Mouse (Mus musculus): ENCODE measurements at regions not wholly inside any gene's neighbourhood (a gene's known extent, or its start where the extent isn't known, plus 50 kb on each side); places are given as distances from the start of the nearest gene placed in this dataset.

DNA sequence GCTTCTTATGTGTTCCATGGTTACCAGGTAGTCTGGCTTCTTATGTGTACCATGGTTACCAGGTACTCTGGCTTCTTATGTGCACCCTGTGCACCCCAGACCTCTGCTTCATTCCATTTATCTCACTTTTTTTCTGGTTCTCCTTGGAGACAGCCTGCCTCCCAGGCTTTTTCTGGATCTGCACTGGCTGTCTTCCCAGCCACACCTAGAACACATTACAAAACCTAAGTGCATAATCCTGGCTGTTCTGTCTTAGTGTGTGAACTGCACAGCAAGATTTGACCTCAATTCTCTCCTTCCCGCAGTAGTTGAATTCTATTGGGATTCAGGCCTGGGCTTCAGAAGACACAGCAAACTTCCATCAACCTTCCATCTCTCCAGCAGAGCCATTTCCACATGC is 586.2 kb upstream of the Arpp21 start:
- Histone ChIP-seq H3K9ac (ENCODE audit: low read depth, low read length) (no peak overlapping the region), H3K4me3 (ENCODE audit: low read length) (no peak overlapping the region), H3K4me2 (ENCODE audit: low read length) (no peak overlapping the region), H3K4me1 (ENCODE audit: control insufficient read depth, insufficient read depth, low read depth, low read length) (no peaks in the 10 kb centered on the region), H3K27me3 (replicated peaks; ENCODE audit: control insufficient read depth, insufficient read depth, low read length) (no peaks in the 10 kb centered on the region), H3K27ac (ENCODE audit: low read depth, low read length) (no peak overlapping the region), H3K9me3 (ENCODE audit: control insufficient read depth, low read length) (no peaks in the 10 kb centered on the region), H3K36me3 (ENCODE audit: control insufficient read depth, insufficient read depth, low read length) (no peaks in the 10 kb centered on the region)
- 81% methylated on average over 1 of the region's 1 CpGs for WGBS
- ATAC-seq = no peak

DNA sequence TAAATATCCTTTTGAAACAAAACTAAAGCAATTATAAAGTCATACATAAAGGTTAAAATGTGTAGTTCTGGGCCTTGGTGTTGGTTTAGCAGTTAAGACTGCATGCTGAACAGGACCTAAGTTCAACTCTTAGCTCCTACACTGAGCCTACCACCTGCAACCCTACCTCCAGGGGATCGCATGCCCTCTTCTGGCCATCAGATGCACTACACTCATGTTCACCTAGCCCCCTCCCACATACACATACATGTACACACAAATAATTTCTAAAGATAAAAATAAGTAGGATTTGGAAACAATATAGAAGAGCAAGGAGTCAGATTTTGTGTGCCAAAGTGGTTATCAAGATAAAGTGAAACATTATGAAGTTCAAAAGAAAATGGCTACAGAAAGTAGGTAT is 576.2 kb upstream of the Arpp21 start:
- WGBS = 42% methylated on average over 1 of the region's 1 CpGs
- Histone ChIP-seq H3K4me2 (ENCODE audit: low read length) (no peak overlapping the region), H3K9ac (ENCODE audit: low read depth, low read length) (no peak overlapping the region), H3K4me1 (ENCODE audit: control insufficient read depth, insufficient read depth, low read depth, low read length) (no peaks in the 10 kb centered on the region), H3K36me3 (ENCODE audit: control insufficient read depth, insufficient read depth, low read length) (no peaks in the 10 kb centered on the region), H3K4me3 (ENCODE audit: low read length) (no peak overlapping the region), H3K9me3 (ENCODE audit: control insufficient read depth, low read length) (no peaks in the 10 kb centered on the region), H3K27me3 (replicated peaks; ENCODE audit: control insufficient read depth, insufficient read depth, low read length) (no peaks in the 10 kb centered on the region), H3K27ac (ENCODE audit: low read depth, low read length) (no peak overlapping the region)
- no peak for ATAC-seq

DNA sequence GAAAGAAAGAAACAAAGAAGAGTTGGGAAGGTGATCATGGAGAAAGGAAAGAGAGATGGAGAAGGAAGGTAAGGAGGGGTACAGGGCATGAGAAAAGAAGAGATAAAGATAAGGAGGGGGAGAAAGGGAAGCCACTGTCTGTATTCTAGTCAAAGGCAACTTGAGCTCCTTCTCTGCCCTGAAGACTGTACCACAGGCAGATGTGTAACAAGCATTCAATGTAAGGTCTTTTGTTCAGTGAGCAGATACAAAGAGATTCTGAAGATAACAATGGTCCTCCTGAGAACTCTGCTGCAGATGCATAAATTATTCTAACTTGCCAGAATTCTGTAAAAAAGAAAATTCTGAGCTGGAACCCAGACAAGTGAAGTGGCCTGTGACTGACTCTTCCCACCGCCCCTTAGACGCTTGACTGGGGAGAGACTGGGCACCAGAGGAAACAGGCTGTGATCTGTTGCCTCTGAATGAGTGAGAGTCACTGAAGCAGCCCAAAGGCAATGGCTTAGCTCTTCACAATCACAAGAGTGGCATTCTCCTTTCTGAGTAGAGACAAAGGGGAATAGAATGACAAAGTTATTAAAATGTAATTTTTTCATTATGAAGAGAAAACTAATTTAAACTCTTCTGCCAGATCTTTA is 564.0 kb upstream of the Arpp21 start:
- no peak overlapping the region for H3K4me2 ChIP-seq (ENCODE audit: low read length)
- 18% methylated on average over 2 of the region's 2 CpGs for WGBS
- H3K27me3 ChIP-seq (replicated peaks; ENCODE audit: control insufficient read depth, insufficient read depth, low read length) = no peaks in the 10 kb centered on the region
- H3K9me3 ChIP-seq (ENCODE audit: control insufficient read depth, low read length) = no peaks in the 10 kb centered on the region
- H3K36me3 ChIP-seq (ENCODE audit: control insufficient read depth, insufficient read depth, low read length) = no peaks in the 10 kb centered on the region
- no peak overlapping the region for H3K4me3 ChIP-seq (ENCODE audit: low read length)
- H3K9ac ChIP-seq (ENCODE audit: low read depth, low read length) = no peak overlapping the region
- ATAC-seq = no peak
- H3K4me1 ChIP-seq (ENCODE audit: control insufficient read depth, insufficient read depth, low read depth, low read length) = no peaks in the 10 kb centered on the region; the same call in 1 of the 2 replicates
- no peak overlapping the region for H3K27ac ChIP-seq (ENCODE audit: low read depth, low read length)

DNA sequence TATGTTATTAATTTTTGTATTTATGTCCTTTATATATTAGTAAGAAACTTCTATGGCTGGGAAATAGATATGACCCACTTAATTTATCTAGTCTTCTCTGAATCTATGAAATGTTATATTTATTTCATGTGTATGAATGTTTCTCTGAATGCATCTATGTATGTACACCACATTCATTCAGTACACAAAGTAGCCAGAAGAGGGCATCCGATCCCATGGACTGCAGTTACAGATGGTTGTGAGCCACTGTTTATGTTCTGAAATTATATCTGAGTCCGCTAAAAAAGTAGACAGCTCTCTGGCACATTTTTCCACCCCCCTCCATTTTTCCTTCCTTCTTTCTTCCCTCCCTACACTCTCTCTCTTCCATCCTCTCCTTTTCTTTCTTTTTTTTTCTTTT is 557.8 kb upstream of the Arpp21 start:
- no peak for ATAC-seq
- 83% methylated on average over 2 of the region's 2 CpGs for WGBS
- no peaks in the 10 kb centered on the region for H3K9me3 ChIP-seq (ENCODE audit: control insufficient read depth, low read length)
- no peaks in the 10 kb centered on the region for H3K4me1 ChIP-seq (ENCODE audit: control insufficient read depth, insufficient read depth, low read depth, low read length)
- H3K4me2 ChIP-seq (ENCODE audit: low read length) = no peak overlapping the region
- no peaks in the 10 kb centered on the region for H3K27me3 ChIP-seq (replicated peaks; ENCODE audit: control insufficient read depth, insufficient read depth, low read length)
- no peak overlapping the region for H3K9ac ChIP-seq (ENCODE audit: low read depth, low read length)
- no peak overlapping the region for H3K27ac ChIP-seq (ENCODE audit: low read depth, low read length)
- no peak overlapping the region for H3K4me3 ChIP-seq (ENCODE audit: low read length)
- H3K36me3 ChIP-seq (ENCODE audit: control insufficient read depth, insufficient read depth, low read length) = no peaks in the 10 kb centered on the region

DNA sequence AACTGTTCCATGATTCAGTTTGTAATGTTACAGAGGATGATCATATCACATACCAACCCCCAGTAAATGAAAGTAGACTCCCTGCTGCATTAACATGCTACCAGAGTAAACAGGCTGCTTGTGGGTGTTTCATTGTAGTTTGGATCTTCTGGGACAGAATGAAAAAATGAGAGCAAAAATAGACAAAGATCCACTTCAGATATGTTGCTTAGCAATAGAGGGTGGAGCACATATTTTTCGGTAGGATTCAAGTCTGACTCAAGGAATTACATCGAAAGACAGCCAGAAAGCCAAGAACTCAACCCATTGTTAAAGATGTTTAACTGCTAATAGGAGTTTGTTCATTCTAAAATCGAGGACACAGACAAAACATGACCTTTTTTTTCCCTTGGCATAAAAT is 536.2 kb upstream of the Arpp21 start:
- Histone ChIP-seq H3K9me3 (ENCODE audit: control insufficient read depth, low read length) (no peaks in the 10 kb centered on the region), H3K4me2 (ENCODE audit: low read length) (no peak overlapping the region), H3K36me3 (ENCODE audit: control insufficient read depth, insufficient read depth, low read length) (no peaks in the 10 kb centered on the region), H3K4me3 (ENCODE audit: low read length) (no peak overlapping the region), H3K9ac (ENCODE audit: low read depth, low read length) (no peak overlapping the region), H3K27ac (ENCODE audit: low read depth, low read length) (no peak overlapping the region), H3K4me1 (ENCODE audit: control insufficient read depth, insufficient read depth, low read depth, low read length) (no peaks in the 10 kb centered on the region), H3K27me3 (replicated peaks; ENCODE audit: control insufficient read depth, insufficient read depth, low read length) (no peaks in the 10 kb centered on the region)
- no peak for ATAC-seq
- 82% methylated on average over 3 of the region's 3 CpGs for WGBS

DNA sequence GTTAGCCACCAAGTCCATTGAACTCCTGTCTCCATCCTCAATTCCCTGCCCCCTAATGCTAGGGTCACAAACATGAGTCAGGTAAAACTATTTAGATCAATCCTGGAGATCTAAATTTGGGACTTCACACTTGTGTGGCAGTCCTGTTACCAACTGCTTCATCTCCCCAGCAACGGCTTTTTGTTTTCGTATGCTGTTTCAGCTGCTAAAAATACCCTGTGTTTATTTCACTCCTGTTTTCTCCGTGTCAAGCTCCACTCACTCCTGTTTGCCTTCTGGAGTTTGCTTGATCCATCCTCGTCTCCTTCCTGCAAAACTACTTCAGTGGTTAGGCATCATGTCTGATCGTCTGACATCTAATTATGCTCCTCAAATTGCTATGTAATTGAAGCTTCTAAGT is 508.9 kb upstream of the Arpp21 start:
- WGBS = 62% methylated on average over 5 of the region's 5 CpGs
- Histone ChIP-seq H3K4me1 (ENCODE audit: control insufficient read depth, insufficient read depth, low read depth, low read length) (no peaks in the 10 kb centered on the region), H3K9ac (ENCODE audit: low read depth, low read length) (no peak overlapping the region), H3K27me3 (replicated peaks; ENCODE audit: control insufficient read depth, insufficient read depth, low read length) (no peaks in the 10 kb centered on the region), H3K27ac (ENCODE audit: low read depth, low read length) (no peak overlapping the region), H3K36me3 (ENCODE audit: control insufficient read depth, insufficient read depth, low read length) (no peaks in the 10 kb centered on the region), H3K4me2 (ENCODE audit: low read length) (no peak overlapping the region), H3K9me3 (ENCODE audit: control insufficient read depth, low read length) (no peaks in the 10 kb centered on the region), H3K4me3 (ENCODE audit: low read length) (no peak overlapping the region)
- no peak for ATAC-seq

DNA sequence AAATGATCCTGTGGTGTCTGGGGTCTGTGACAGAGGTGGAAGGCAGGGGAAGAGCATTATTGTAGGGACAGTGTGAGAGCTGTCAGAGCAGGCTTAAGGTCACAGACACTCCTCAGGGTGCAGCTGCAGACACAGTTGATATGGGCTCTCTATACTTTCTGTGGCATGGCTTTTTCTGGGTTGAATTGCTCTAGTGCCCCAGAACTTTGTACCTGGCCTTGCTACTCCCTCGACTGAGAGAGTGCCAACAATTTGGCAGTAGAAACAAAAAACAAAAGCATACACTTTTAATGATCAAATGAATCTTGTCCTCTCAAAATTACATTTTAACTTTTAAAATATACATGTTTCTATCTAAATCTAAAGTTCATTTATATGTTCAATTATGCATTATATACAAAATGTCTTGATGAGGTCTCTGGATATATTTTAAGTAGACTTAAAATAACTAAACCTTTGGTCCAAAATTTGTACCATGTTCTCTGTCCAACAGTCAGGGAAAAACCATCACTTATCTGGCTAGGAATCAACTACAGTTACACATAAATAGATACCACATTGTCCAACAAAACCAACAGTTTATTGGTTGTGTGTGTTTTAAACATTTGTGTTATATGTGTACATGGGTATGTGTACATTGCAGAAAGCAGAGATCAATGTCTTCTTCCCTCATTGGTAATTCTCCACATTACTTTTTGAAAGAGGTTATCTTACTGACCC is 508.3 kb upstream of the Arpp21 start:
- H3K4me1 ChIP-seq (ENCODE audit: control insufficient read depth, insufficient read depth, low read depth, low read length) = no peaks in the 10 kb centered on the region
- no peaks in the 10 kb centered on the region for H3K9me3 ChIP-seq (ENCODE audit: control insufficient read depth, low read length)
- ATAC-seq = no peak
- WGBS = 54% methylated on average over 1 of the region's 1 CpGs
- H3K27ac ChIP-seq (ENCODE audit: low read depth, low read length) = no peak overlapping the region
- no peaks in the 10 kb centered on the region for H3K27me3 ChIP-seq (replicated peaks; ENCODE audit: control insufficient read depth, insufficient read depth, low read length)
- no peak overlapping the region for H3K9ac ChIP-seq (ENCODE audit: low read depth, low read length)
- H3K36me3 ChIP-seq (ENCODE audit: control insufficient read depth, insufficient read depth, low read length) = no peaks in the 10 kb centered on the region
- H3K4me3 ChIP-seq (ENCODE audit: low read length) = no peak overlapping the region
- no peak overlapping the region for H3K4me2 ChIP-seq (ENCODE audit: low read length)

DNA sequence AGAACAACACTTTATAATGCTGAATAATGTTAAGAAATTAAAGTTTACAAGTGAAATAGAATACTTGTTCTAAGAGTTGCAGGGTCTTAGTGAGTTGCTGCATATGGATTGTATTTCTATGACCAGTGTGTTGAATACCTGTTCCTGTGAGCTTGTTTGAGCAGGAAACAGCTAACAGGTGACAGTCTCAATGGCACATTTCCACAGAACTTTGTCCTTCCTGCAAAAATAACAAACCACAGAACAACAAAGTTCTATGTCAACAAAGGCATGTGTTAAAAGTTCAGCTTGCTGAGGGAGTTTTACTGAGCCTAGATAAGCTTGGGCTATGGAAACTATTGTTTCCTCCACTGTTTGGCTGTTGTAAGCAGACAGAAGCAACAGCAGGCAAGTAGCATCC is 500.0 kb upstream of the Arpp21 start:
- H3K27ac ChIP-seq (ENCODE audit: low read depth, low read length) = no peak overlapping the region
- H3K9me3 ChIP-seq (ENCODE audit: control insufficient read depth, low read length) = no peaks in the 10 kb centered on the region
- H3K4me1 ChIP-seq (ENCODE audit: control insufficient read depth, insufficient read depth, low read depth, low read length) = no peaks in the 10 kb centered on the region
- no peak overlapping the region for H3K9ac ChIP-seq (ENCODE audit: low read depth, low read length)
- H3K27me3 ChIP-seq (replicated peaks; ENCODE audit: control insufficient read depth, insufficient read depth, low read length) = no peaks in the 10 kb centered on the region
- no peak overlapping the region for H3K4me2 ChIP-seq (ENCODE audit: low read length)
- no peak overlapping the region for H3K4me3 ChIP-seq (ENCODE audit: low read length)
- ATAC-seq = no peak
- H3K36me3 ChIP-seq (ENCODE audit: control insufficient read depth, insufficient read depth, low read length) = no peaks in the 10 kb centered on the region

DNA sequence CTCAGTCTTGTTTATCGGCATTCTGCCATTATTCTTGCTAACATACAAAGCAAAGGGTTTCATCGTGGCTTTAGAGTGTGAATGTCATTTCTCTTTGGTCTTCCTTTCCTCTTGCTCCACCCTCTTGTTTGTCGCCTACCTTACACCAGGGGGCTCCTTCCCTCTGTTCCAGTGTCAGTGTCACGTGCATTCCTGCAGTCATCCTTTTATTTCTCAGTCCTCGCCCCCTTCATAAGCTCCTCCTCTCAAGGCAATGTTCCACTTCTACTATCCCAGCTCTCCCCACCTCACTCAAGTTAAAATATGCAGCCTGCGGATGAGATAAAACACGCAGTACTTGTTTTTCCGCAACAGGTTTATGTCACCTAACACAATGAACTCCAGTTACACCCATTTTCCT is 489.8 kb upstream of the Arpp21 start:
- WGBS = 38% methylated on average over 8 of the region's 8 CpGs
- Histone ChIP-seq H3K9me3 (ENCODE audit: control insufficient read depth, low read length) (no peaks in the 10 kb centered on the region), H3K27ac (ENCODE audit: low read depth, low read length) (no peak overlapping the region), H3K4me3 (ENCODE audit: low read length) (no peak overlapping the region), H3K9ac (ENCODE audit: low read depth, low read length) (no peak overlapping the region), H3K4me1 (ENCODE audit: control insufficient read depth, insufficient read depth, low read depth, low read length) (no peaks in the 10 kb centered on the region), H3K4me2 (ENCODE audit: low read length) (0 out of 2 replicates have a peak overlapping the region, but pooled peaks have one; percentile 3), H3K27me3 (replicated peaks; ENCODE audit: control insufficient read depth, insufficient read depth, low read length) (no peaks in the 10 kb centered on the region), H3K36me3 (ENCODE audit: control insufficient read depth, insufficient read depth, low read length) (no peaks in the 10 kb centered on the region)
- ATAC-seq = no peak

Measured in hindbrain, embryonic 16.5 days (tissue).